Mouse (Mus musculus) megakaryocyte, embryonic 14.5 days (primary cell): ENCODE measurements around the gene Herc3.

ENCODE experiments used
- FLI1 ChIP-seq: IDR thresholded peaks from 2 replicates; pipeline ENCODE4 v1.6.1; 2012; ENCODE audit warnings: low read length, inconsistent platforms, mixed read lengths
- GATA1 ChIP-seq: IDR thresholded peaks from 3 replicates; pipeline ENCODE4 v1.6.1; 2012; ENCODE audit warnings: mixed read lengths, low read length, inconsistent platforms, borderline replicate concordance

DNA sequence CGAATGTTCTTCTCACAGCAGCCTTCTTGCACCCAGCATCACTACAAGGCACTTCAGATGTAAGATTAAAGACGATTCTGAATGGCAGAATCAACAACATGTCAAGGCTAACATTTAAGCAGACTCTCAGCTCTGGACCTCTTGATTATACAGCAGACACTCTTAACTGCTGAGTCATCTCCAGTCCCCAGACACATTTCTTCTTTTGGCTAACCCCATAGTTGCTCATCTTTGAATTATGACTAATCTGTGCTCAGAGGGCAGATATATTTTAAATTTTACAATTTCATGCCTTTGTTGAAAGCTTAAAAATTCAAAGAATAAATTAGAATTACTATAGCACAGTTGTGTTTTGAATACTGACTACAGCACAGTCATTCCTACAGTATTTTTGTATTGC is 9.9 kb downstream of the Herc3 start:
- TF ChIP-seq GATA1 = no peak
- TF ChIP-seq FLI1 = no peak
